Mouse (Mus musculus) intestine, embryonic 14.5 days (tissue): ENCODE measurements around the gene Dgcr8. TPM values are rescaled to one million over a fixed set of nuclear protein-coding genes. Genes with fewer than 3 reads are reported as not detected.

ENCODE experiments used
- microRNA counts: library from miRNA; unstranded; fragments of <30 nt; microRNA quantifications from one replicate; lab custom pipeline; 2016
- microRNA-seq: library from miRNA; unstranded; fragments of <30 nt; microRNA quantifications from one replicate; pipeline ENCODE4, GENCODE M21; 2016
- polyA plus RNA-seq: library from polyadenylated mRNA; unstranded; fragments of >200 nt; fragmentation: Nextera tagmentation; extraction: Ambion mirVana; gene quantifications from 2 replicates; pipeline ENCODE4 v1.2.1, GENCODE M21; 2014

Gene Dgcr8
- polyA plus RNA-seq, 1 experiment from 2014 or later: 37.5 TPM

MicroRNAs within 50 kb of the gene (microRNA counts, 519-probe panel; counts per million panel counts)
- microRNA mmu-miR-1306 (lab: Ali Mortazavi, UCI): not detected
- 3,256 counts per million, percentile 41 among the panel's probes with 10 or more counts for microRNA mmu-miR-185 (lab: Ali Mortazavi, UCI)

Small RNAs within 50 kb of the gene (microRNA-seq; reads per million reads assigned to microRNA genes)
- 4.3 reads per million, percentile 32 among the genes with 10 or more reads in this experiment for gene Gm24572
- 250 reads per million, percentile 67 among the genes with 10 or more reads in this experiment for gene Mir1306
- gene Mir185: 307 reads per million, percentile 69 among the genes with 10 or more reads in this experiment

Other genes with a start within 250 kb of the Dgcr8 start
- gene Dgcr6, start 236.4 kb downstream of the Dgcr8 start, polyA plus RNA-seq: 85.8 and 88.1 TPM in 2 replicates
- gene Prodh, start 199.0 kb downstream of the Dgcr8 start, polyA plus RNA-seq: 16.5 and 18.2 TPM in 2 replicates
- gene Rtn4r, start 161.6 kb downstream of the Dgcr8 start, polyA plus RNA-seq: 3.3 and 5.3 TPM in 2 replicates
- gene Ccdc188, start 71.4 kb downstream of the Dgcr8 start, polyA plus RNA-seq: not detected in 2 replicates
- 11.5 and 15.1 TPM in 2 replicates for gene Zdhhc8, start 54.1 kb downstream of the Dgcr8 start, polyA plus RNA-seq
- 110 and 117 TPM in 2 replicates for gene Trmt2a, start 40.6 kb downstream of the Dgcr8 start, polyA plus RNA-seq
- gene Ranbp1, start 40.5 kb downstream of the Dgcr8 start, polyA plus RNA-seq: 725 and 734 TPM in 2 replicates
- 4.4 TPM in 1 of 2 replicates, not detected in the other for gene Gm49776, start 30.9 kb downstream of the Dgcr8 start, polyA plus RNA-seq
- 34.8 and 34.9 TPM in 2 replicates for gene Tango2, start 58.9 kb upstream of the Dgcr8 start, polyA plus RNA-seq
- gene Arvcf, start 58.9 kb upstream of the Dgcr8 start, polyA plus RNA-seq: 31.7 and 33.0 TPM in 2 replicates
- 17.0 and 17.4 TPM in 2 replicates for gene Txnrd2, start 137.1 kb upstream of the Dgcr8 start, polyA plus RNA-seq
- gene Comt, start 137.6 kb upstream of the Dgcr8 start, polyA plus RNA-seq: 95.4 and 95.6 TPM in 2 replicates
- gene Gnb1l, start 209.5 kb upstream of the Dgcr8 start, polyA plus RNA-seq: 16.9 and 18.6 TPM in 2 replicates
- 2.3 and 3.3 TPM in 2 replicates for gene Rtl10, start 209.7 kb upstream of the Dgcr8 start, polyA plus RNA-seq